Mouse (Mus musculus) G1E (cell line): ENCODE results near the gene Scyl1.

Source experiments
- CTCF ChIP-seq: IDR thresholded peaks from 2 replicates; pipeline ENCODE4 v1.5.1; 2012; ENCODE audit warnings: low read depth, low read length, inconsistent platforms, mixed read lengths
- GATA1 ChIP-seq: IDR thresholded peaks from 2 replicates; pipeline ENCODE4 v1.6.1; 2012; ENCODE audit warnings: borderline replicate concordance, low read length, inconsistent platforms, mixed read lengths
- POLR2AphosphoS5 ChIP-seq: IDR thresholded peaks from 2 replicates; pipeline ENCODE4 v1.6.1; 2012; ENCODE audit warnings: low read depth, low read length, inconsistent platforms; ENCODE audit not compliant: insufficient replicate concordance

GRCm38 (mm10) chr19:5811771-5812504 is 40.7 kb upstream of the Scyl1 start:
- TF ChIP-seq CTCF: no peak
- TF ChIP-seq POLR2AphosphoS5: no peak
- TF ChIP-seq GATA1: no peak
